Mouse (Mus musculus) ovary, adult 18-20 months (tissue): ENCODE measurements around the gene Srpr.

Experiments used
- DNase-seq: peaks from one replicate; pipeline ENCODE4 v3.0.0; 2022; ENCODE audit warnings: low spot score, mixed read lengths

Srpr gene

DNA sequence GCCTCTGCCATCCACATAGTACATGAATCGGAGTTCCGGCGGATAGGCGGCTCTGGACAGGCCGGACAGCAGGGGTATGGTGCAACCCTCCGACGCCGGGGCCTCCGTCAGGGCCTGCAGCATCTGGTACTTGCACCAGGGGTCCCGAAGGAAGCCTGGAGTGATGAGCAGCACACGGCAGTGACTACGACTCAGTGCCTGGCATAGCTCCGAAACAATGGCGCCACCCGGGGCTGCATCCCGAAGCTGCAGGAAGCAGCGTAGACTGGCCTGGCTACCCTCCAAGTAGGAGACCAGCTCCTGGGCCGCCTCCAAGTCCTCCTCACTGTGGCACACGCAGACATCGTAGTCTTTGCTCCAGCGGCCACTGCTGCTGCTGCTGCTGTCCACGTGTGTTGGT, 11.3 kb upstream of the Srpr start:
- no peak for DNase-seq

DNA sequence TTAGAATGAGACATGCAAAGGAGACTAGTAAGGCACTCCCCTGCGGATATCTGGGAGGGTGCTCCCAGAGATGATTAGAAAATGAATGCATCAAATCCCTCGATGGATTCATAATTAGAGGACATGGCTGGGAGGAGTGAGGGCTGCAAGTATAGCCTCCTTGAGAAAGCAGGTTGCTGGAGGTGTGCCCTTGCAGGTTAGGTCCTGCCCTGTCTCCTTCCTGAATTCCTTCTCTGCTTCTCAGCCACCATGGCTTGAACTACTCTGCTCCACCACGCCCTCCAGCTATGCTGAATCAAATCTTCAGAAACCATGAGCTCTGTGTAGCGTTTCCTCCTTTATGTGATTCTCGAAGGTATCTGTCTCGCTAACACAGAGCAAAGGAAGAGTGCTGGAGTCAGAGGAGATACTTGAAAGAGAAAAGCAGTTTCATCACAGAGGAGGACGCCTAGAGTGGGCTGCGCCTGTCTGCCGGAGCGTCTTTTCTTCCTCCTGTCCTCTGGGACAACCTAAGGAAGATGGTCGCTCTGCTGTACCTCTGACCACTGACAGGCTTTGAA, 6.9 kb upstream of the Srpr start:
- DNase-seq = no peak

DNA sequence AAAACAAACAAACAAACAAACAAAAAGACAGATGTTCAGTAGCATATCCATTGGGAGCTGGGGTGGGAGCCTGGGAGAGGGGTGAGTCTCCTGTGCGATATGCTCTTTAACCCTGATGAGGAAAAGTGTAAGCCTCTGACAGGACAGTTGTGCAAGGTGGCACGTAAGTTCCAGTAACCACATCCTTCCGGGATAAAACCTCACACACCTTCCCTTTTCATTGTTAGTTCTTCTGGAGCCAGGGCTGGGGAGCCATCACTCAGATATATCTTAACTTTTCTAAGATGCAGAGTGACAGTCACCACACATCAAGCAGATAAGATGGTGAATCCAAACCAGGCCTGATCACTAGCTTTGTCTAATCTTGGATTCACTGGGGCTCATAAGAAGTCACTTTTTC, 5.9 kb upstream of the Srpr start:
- DNase-seq = no peak

DNA sequence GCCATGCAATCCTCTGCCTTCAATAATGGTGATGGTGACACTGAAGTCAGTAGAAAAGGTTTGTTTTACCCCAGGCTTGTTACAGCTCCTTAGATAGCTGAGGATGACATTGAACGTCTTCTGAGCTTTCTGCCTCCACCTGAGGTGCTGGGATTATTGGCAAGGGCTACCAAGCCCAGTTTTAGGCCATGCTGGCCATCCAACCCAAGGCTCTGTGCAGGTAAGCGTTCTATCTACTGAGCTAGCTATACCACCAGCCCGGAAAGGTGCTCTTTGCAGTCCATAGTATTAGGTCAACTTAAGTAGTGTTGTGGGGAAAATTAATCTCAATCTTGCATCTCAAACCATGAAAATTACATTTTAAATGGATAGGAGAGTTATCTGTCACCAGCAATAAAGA, 2.4 kb upstream of the Srpr start:
- no peak for DNase-seq

DNA sequence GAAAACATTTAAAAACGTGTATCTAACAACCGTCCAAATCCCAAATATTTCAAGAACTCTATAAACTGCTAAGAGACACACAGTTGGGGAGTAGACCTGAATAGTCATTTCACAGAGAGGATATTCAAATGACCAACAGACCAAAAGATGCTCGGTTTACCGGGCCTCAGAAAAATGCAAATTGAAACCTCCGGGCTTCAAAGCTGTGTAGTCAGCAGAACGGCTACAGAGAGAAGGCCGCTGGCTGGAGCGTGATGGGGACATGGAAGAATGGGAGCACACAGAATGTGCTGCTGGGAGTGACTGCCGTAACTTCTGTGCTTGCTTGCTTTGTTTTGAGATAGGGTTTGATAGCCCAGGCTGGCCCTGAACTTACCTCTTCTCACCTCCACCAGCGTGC, 1.6 kb upstream of the Srpr start:
- DNase-seq = no peak

DNA sequence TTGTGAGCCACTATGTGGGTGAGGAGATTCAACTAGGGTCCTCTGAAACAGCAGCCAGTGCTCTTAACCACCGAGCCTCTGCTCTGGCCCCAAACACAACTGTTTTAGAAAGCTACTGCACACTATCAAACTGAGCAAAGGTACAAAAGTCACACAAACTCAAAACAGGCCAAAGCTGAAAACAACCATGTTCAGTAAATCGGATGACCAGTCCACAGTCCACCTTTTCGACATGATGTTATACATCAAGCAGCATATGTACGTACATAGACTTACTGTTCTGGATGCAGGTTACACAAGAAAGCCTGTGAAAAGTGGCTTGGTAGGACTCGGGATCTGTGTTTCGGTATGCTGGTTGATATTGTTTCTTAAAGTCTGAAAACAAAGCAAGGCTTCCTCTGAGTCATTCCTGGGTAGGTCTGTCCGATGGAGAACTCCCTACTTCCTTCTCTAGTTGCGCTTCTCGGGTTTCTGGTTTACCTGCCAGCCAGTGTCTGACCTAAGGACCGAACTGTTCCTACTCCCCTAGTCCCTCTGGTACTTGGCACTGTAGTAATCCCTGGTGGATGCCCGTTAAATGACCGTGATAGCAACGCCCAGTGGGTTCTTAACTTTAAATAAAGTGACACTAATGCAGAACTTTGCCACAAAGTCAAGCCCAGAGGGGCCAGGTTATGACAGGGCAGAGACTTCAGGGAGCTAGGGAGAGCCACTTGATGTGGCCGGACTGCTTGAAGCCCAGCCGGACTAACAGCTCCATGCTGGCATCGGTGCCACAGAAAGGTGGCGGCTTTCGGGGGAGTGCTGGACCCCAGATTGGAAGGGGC, 817 bp upstream of the Srpr start:
- no peak for DNase-seq

DNA sequence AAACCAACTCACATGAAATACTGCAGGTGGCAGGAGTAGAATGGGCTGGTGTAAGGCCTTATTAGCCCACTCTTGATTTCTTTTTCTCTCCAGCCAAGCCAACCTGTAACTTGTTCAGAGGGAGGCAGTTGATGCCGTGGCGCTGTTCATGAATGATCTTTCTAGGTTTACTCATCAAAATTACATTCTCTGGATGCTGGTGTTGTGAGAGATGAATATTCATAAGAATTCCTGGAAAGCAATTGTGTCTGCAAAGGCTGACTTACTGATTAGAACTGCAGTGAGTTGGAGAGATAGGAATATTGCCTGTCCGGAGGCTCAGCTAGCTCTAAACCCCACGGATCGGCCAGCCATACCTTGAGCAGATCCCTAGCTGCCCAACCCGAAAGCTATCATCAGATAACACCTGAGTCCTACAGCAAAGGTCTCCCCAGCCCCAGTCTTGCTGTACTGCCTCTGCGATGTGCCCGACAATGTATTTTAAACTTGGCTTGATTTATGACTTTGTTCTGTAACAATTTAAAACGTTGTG, 620 bp downstream of the Srpr start:
- no peak for DNase-seq

DNA sequence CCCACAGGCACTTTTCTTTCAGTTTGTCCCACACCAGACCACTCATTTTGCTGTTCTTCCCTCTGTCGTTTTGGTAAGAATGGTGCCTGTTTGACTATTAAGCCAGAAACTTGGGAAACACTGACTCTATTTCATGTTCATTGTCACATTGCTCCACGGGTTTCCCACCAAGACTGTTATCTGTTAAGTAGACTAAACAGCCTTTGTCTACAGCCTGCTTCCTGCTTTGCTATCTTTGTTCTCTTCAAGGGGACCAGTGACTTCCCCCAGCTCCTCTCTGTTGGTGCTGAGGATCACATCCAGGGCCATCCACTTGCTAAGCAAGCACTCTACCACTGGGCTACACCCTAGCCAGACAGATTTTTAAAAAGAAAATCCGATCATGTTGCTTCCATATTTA, 3.6 kb downstream of the Srpr start:
- no peak for DNase-seq

DNA sequence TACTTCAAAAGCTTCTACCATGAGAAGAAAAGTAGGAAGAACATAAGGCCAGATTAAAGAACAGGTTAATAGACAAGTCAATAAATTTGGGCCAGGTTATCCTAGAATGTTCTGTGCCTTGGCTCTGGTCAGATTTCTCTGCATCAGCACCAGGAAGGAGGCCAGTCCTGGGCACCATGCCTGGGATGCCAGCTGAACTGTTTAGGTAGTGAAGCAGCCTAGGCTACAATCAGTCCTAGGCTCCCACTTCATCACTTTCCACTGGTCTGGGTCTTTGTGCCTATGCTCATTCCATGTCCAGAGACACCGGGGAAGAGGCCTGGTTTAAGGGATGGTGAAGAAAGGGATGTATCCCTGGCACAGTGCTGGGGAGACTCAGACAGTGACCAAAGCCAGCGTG, 4.4 kb downstream of the Srpr start:
- DNase-seq = no peak

DNA sequence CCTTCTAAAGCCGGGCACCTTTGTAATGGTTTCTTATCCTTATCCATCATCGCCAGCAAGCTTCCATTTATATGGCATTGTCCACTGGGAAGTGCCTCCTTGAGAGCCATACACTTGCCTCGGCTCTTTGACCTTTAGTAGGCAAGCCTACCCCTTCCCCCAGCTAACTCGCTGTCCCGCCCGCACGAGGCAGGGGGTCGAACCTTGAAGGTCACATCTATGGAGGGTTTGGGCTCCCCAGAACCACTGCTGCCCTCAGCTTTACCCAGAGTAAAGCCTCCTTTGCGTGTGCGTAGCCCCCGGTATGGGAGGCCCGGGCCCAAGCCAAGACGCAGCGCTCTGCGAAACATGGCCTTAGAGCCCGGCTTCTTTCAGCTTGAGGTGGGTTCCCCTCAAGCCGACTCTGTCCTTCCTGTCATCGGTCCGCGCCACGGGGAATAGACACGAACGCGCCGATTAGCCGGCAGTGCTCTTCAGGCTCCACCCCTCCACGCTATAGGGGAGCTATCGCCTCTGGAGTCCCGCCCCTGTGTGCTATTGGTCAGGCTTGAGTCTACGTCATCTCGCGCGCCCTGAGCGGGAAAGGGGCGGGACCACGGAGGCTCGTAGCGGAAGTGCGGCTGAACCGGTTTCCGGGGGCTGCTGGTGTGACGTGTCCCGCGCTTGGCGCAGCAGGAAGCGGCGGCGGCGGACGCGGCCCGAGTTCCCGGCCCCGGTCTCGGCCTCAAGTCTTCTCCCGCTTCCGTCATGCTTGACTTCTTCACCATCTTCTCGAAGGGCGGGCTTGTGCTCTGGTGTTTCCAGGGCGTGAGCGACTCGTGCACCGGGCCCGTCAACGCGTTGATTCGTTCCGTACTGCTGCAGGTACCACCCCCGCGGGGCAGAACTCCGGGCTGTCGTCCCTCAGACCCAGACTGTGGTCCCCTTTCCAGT, 10.8 kb downstream of the Srpr start, which contains the start of gene Foxred1:
TSS of gene Foxred1 (minus strand) at position 514 of the 933 bp plus-strand sequence.
- peak; percentile 99 for DNase-seq

DNA sequence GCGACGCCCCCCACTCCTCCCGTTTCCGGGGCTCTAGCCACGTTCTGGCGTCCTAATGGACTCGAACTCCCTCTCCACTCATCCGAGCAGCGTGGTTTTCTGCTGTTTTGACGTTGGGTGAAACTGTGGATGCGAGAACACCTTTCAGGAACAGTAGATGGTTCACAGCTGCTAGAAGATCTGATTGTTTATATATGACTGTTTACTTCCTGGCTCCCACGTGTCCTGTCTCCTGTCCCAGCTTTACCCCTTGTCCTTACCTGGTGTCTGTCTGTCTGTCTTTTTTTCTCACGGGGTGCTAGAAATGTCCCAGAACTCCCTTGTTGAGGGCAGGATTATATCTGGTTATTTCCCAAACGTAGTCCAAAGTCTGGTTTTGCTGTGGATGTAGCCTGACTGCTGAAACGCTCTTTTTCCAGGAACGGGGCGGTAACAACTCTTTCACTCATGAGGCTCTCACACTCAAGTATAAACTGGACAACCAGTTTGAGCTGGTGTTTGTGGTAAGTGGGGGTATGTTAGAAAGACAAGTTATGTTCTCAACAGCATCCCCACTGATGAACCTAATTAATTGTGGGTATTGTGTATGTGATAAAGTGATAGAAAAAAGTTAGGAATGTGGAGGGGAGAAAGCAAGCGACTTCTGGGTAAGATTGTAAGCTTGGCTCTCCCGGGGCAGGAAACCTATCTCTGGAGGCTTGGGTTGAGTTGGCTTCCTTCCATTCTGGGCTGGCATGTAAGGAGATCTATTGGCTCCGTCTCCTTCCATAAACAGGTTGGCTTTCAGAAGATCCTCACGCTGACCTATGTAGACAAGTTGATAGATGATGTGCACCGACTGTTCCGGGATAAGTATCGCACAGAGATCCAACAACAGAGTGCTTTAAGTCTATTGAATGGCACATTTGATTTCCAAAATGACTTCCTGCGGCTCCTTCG, 11.9 kb downstream of the Srpr start:
- no peak for DNase-seq

DNA sequence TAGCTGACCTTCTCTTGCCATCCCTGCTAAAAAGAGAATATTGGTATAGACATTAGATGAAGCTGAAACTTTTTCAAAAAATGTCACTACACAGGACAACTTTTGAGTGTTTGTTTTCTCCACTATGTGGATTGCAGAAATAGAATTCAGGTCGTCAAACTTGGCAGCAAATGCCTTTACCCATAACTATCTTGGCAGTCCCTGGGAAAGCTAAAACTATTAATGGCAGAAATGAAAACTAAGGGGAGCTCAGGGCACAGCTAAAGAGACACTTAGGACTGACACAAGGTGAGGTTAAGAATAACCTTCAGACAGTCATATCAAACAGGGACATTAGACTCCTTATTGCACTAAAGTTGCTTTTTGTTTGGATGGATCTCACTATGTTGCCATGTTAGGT, 18.0 kb downstream of the Srpr start:
- no peak for DNase-seq

DNA sequence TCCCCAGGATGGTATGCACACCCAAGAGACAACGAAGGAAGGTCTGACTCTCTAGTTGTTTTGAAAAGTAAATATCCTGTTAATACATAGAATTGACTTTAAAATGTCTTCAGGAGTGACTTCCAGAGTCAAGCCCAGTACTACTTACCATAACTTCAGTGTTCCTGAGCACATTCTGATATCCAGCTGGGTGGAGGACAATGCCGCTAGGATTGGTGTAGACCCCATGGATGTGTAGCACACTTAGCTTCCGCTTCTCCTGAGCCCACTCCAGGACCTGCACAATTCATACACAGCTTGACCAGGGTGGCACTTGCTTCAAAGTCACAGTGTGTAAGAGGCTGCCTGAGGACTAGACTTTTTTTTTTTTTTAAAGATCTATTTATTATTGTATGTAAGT, 23.5 kb downstream of the Srpr start:
- no peak for DNase-seq

DNA sequence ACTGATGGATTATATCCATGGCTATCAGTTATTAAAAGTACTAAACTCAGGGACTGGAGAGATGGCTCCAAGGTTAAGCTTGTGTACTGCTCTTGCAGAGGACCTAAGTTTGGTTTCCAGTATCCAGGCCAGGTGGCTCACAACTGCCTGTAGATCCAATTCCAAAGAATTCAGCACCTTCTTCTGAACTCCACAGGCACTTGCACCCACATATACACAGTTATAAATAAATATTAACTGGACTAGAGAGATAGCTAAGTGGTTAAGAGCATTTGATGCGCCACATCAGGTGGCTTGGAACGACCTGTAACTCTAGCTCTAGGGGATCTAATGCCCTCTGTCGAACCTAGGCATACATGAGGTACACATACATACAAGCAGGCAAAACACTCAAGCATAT, 28.7 kb downstream of the Srpr start:
- DNase-seq = no peak

DNA sequence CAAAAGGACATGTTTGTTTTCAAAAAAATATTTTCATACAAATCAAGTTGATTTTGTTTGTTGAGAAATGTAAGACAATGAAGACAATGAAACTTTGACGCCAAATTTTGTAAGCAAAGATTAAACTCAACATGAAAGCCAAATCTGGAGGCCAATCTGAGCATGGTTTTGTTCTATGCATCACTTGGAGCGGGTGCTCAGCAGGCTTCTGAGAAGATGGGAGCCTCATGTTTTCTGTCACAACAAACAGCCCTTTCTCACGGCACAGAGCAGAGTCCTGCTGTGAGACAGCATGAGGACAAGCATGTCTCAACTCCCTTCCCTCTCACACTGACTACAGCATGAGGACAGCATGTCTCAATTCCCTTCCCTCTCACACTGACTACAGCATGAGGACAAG, 36.0 kb downstream of the Srpr start:
- DNase-seq = no peak

DNA sequence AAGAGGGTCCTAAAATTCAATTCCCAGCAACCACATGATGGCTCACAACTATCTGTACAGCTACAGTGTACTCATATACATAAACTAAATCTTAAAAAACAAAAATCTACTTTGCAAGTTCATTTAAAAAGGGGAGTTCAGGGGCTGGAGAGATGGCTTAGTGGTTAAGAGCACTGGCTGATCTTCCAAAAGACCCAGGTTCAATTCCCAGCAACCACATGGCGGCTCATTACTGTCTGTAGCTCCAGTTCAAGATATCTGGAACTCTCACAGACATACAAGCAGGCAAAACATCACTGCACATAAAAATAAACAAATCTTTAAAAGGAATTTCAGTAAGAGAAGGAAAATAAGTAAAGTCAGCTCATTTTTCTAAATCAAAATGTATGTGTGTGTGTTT, 38.4 kb downstream of the Srpr start:
- no peak for DNase-seq

DNA sequence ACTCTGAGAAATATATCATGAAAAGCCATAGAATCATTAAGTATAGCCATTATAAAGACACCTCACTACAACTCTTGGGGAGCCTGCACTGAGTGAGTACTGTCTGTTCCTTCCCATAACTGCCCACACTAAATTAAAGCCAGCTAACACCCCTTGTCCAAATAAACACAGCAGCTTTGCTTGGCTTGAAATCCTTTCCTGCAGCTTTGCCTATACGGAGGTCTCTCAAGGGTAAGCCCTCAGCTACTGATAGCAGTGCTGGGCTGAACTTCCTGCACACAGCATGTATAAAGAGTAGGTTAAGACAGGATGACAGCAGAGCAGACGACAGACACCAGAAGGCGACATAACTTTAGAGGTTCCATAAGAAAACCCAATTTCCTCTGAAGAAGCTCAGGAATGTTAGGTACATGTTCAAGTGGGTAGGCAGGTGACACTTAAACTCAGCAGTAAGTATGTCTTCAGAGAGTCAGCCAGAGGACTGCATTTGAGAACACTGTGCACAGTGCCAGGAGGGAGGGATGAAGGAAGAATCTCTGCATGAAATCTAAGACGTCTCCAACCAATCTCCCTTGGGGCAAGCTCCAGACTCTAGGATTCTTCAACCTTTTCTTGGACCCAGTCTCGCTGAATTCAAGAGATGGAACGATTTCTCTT, 39.1 kb downstream of the Srpr start:
- DNase-seq = no peak

DNA sequence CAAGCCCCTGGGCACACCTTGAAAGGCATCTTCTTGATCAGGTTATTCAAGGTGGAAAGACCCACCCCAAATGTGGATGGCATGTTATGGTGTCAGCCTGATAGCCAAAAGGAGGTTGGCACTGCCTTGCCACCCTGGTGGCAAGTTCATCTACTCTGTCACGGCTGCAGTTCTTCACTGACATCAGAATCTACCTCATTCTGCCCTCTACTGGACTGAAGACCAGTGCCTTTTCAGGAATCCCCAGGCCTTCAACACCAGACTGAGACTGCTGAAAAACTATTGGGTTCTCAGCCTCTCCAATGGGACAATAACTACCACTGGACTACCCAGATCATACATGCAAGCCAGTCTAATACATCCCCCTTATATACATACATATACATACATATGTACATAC, 39.8 kb downstream of the Srpr start:
- no peak for DNase-seq

DNA sequence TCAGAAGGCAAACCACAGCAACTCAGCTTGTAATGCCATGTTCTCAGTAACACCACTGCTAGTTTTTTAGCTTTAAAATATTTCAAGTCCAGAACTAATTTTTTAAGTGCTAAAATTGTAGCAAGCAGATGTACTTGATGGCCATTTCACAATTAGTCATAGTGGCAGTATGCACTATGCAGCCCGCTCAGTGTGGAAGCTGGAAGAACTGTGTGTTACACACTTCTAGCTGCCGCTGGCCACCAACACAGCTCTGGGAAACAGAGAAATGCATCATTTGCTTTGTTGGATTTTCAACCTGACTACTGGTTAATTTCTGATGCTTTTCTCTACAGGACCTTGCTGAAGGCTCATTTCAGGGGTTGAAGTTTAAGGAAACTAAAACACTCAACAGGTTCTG, 47.4 kb downstream of the Srpr start:
- no peak for DNase-seq

DNA sequence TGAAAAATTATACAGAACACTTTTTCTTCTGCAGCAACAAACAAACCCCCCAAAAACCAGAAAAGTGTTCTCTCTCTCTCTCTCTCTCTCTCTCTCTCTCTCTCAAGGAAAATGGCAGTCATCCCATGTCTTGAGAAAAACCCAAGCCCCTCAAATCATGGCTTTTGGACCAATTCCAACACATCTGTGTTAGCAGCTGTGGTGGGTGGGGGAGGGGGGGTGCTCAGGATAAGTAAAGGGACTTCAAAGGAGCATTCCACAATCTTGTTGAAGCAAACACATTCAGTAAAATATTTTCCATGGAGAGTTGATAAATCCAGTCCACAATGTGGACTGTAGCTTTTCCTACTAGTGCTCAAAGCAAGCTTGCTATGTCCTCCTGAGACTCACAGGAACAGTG, 49.5 kb downstream of the Srpr start:
- DNase-seq = no peak

DNA sequence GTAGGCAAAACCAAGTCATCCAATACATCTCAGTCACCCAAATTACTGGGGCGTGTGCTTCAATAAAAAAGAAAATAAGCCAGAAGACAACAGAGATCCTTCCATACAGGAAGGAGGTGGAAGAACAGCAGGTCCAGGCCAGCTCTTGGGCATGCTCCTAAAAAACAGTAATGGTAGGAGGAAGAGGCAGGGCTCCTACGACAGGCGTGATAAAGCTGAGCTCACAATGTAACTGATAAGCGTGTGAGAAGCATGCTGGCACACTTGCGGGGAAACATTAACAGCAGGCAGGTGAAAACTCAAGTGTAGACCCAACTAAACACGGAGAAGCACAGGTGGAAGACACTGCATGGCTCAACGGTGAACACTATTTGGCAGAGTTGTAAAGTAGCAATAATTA, 57.4 kb downstream of the Srpr start:
- no peak for DNase-seq
